9 mouse cellular contexts compared by ENCODE assay signal in genomic region chr13:112770528-112771328, GRCm38 (mm10). TPM values are rescaled to one million over a fixed set of nuclear protein-coding genes. Genes with fewer than 3 reads are reported as not detected.
DNase-seq lines count a peak whose midpoint lies in the region; ATAC-seq and TF ChIP-seq lines count a peak whose summit lies in the region.
"Had no signal": no experiment of that assay in that cellular context is flagged by ENCODE, and none has a peak within 500 bp of the region (broad histone marks: within the 10 kb centered on the region; RNA-seq: fewer than 3 reads in every experiment).

No protein-coding gene starts in this region.

- no peak for TF ChIP-seq EP300 in heart, postnatal 0 days (IDR thresholded peaks at IDR 0.05; ENCODE audit: low read depth)

- peak; percentile 54 for DNase-seq in kidney, adult 2 months
- DNase-seq in kidney, adult 11 months: no peak
- DNase-seq in adrenal gland, postnatal 10 days: peak; percentile 75
- peak; percentile 77 for DNase-seq in heart, postnatal 0 days (ENCODE audit: low spot score)
- DNase-seq in lung, postnatal 10 days: peak; percentile 71
- DNase-seq in yolk sac, embryonic 10.5 days (ENCODE audit: low spot score): peak; percentile 52
- no peak for DNase-seq in left cerebral cortex, adult 11 months (ENCODE audit: low spot score)

- H3K4me1 ChIP-seq in kidney, adult 2 months (ENCODE audit: control insufficient read depth, insufficient read depth, low read length): peaks cover 9% of the 10 kb centered on the region
- no peaks in the 10 kb centered on the region for H3K4me1 ChIP-seq in heart, postnatal 0 days (ENCODE audit: control insufficient read depth, insufficient read depth)

- no peak for TF ChIP-seq CTCF in kidney, adult 2 months (conservative IDR thresholded peaks at IDR 0.05; ENCODE audit: insufficient read depth, insufficient read length, low read depth, low read length)
- TF ChIP-seq CTCF in heart, postnatal 0 days (IDR thresholded peaks at IDR 0.05; ENCODE audit: low read depth): no peak

- WGBS in kidney, adult 2 months: 18% methylated on average over 11 of the region's 11 CpGs
- 32% methylated on average over 11 of the region's 11 CpGs for WGBS in heart, postnatal 0 days

- ATAC-seq in heart, postnatal 0 days (ENCODE audit: insufficient read depth, low read depth): peak; percentile 63
- no peak for ATAC-seq in monocyte, adult 5-6 weeks (replicated peaks; ENCODE audit: insufficient number of reproducible peaks, low FRiP score, low TSS enrichment, poor library complexity, severe bottlenecking)

- TF ChIP-seq POLR2A in kidney, adult 2 months (IDR thresholded peaks at IDR 0.05; ENCODE audit: low read depth, low read length): no peak

- H3K9ac ChIP-seq in heart, postnatal 0 days (replicated peaks; ENCODE audit: low read depth, low read length): no peak overlapping the region
- H3K9ac ChIP-seq: liver, embryonic 15.5 days had no signal

- H3K27me3 ChIP-seq in kidney, adult 2 months (replicated peaks; ENCODE audit: control insufficient read depth, insufficient read depth, low read length): no peaks in the 10 kb centered on the region
- H3K27me3 ChIP-seq in heart, postnatal 0 days (ENCODE audit: control insufficient read depth, insufficient read depth, low read length): no peaks in the 10 kb centered on the region

- peak overlapping the region; percentile 91 for H3K27ac ChIP-seq in kidney, adult 2 months (ENCODE audit: insufficient read depth, low read depth, low read length)
- peak overlapping the region; percentile 78 for H3K27ac ChIP-seq in heart, postnatal 0 days (ENCODE audit: low read depth)

- H3K36me3 ChIP-seq in kidney, adult 2 months (ENCODE audit: control insufficient read depth, insufficient read depth, low read length): no peaks in the 10 kb centered on the region
- no peaks in the 10 kb centered on the region for H3K36me3 ChIP-seq in heart, postnatal 0 days (replicated peaks; ENCODE audit: control insufficient read depth, insufficient read depth, low read length)
- H3K36me3 ChIP-seq: liver, embryonic 15.5 days had no signal

- H3K4me2 ChIP-seq in heart, postnatal 0 days (ENCODE audit: low read depth, low read length): no peak overlapping the region
- H3K4me2 ChIP-seq: liver, embryonic 15.5 days had no signal

- peaks cover 4% of the 10 kb centered on the region; the same call in 1 of the 2 replicates for H3K9me3 ChIP-seq in heart, postnatal 0 days (replicated peaks; ENCODE audit: control insufficient read depth, low read length)
- H3K9me3 ChIP-seq: liver, embryonic 15.5 days had no signal

- H3K4me3 ChIP-seq in kidney, adult 2 months (ENCODE audit: insufficient read depth, low read depth, low read length): no peak overlapping the region
- no peak overlapping the region for H3K4me3 ChIP-seq in heart, postnatal 0 days (ENCODE audit: low read depth, low read length)
- H3K4me3 ChIP-seq: liver, embryonic 15.5 days had no signal

RNA-seq across cellular contexts. Expression of gene Plpp1, which starts 29.9 kb away (rescaled TPM):
- 98.1 and 123 TPM in 2 replicates for polyA plus RNA-seq in kidney, adult 2 months (2012; rRNA removed)
- 100 to 1,000 TPM; 137 to 155 TPM for total RNA-seq in adrenal gland, postnatal 10 days (2021)
- total RNA-seq in heart, postnatal 0 days (2014; rRNA removed; ENCODE audit: low replicate concordance): 88.7 and 129 TPM in 2 replicates
- 89.4 and 101 TPM in 2 replicates for polyA plus RNA-seq in heart, postnatal 0 days (2015; fragmentation: Nextera tagmentation; extraction: Ambion mirVana)
- total RNA-seq in monocyte, adult 5-6 weeks (2017): 1.6 to 1.8 TPM in 2 of 3 replicates, not detected in the other

Comparison
In these comparisons a context has a peak if more than half of its experiments do, and no peak if none do; other contexts are left out.
1. DNase-seq: peak in kidney, adult 2 months (single experiment), adrenal gland, postnatal 10 days (single experiment), heart, postnatal 0 days (single experiment), lung, postnatal 10 days (single experiment) and yolk sac, embryonic 10.5 days (single experiment); none in kidney, adult 11 months (single experiment) and left cerebral cortex, adult 11 months (single experiment).
2. RNA of gene Plpp1, which starts 29.9 kb away (total RNA-seq): 137 to 155 TPM in adrenal gland, postnatal 10 days and 88.7 to 129 TPM in heart, postnatal 0 days; 1.6 to 1.8 TPM in monocyte, adult 5-6 weeks; every median in the first group is over 10 times any median in the second.